15 mouse cellular contexts compared by ENCODE assay signal in genomic region chr13:23928637-23929036, GRCm38 (mm10). TPM values are rescaled to one million over a fixed set of nuclear protein-coding genes. Genes with fewer than 3 reads are reported as not detected.
A peak's percentile ranks its signal among the peaks of the same experiment; 100 is the strongest.
DNase-seq lines count a peak whose midpoint lies in the region; ATAC-seq and TF ChIP-seq lines count a peak whose summit lies in the region.
"Had no signal": no experiment of that assay in that cellular context is flagged by ENCODE, and none has a peak within 500 bp of the region (broad histone marks: within the 10 kb centered on the region; RNA-seq: fewer than 3 reads in every experiment).

No protein-coding gene starts in this region.

- peak; percentile 50 for DNase-seq in adrenal gland, adult 2 months
- DNase-seq in adrenal gland, adult 8-10 months: no peak
- peak; percentile 68 for DNase-seq in kidney, postnatal 0 days (ENCODE audit: low spot score)
- no peak for DNase-seq in kidney, adult 9 months
- no peak for DNase-seq in lung, adult 2 months
- no peak for DNase-seq in stomach, postnatal 0 days (ENCODE audit: low spot score)
- no peak for DNase-seq in retina, postnatal 1 day
- no peak for DNase-seq in ovary, adult 18-20 months (ENCODE audit: low spot score)
- DNase-seq: cerebellum, adult 9-11 months had no signal

- peak; percentile 76 for ATAC-seq in kidney, postnatal 0 days (replicated peaks; ENCODE audit: low FRiP score, low read depth)
- ATAC-seq in stomach, postnatal 0 days (ENCODE audit: low FRiP score, low TSS enrichment): peak; percentile 87

- no peak overlapping the region for H3K9ac ChIP-seq in kidney, postnatal 0 days (ENCODE audit: low read depth, low read length)
- H3K9ac ChIP-seq in stomach, postnatal 0 days (ENCODE audit: low read length): no peak overlapping the region

- H3K4me2 ChIP-seq in kidney, postnatal 0 days (ENCODE audit: low read length): peak overlapping the region; percentile 11
- no peak overlapping the region for H3K4me2 ChIP-seq in stomach, postnatal 0 days (replicated peaks; ENCODE audit: low read depth)

- TF ChIP-seq EP300 in stomach, postnatal 0 days (optimal IDR thresholded peaks at IDR 0.05): no peak

- no peaks in the 10 kb centered on the region for H3K9me3 ChIP-seq in kidney, postnatal 0 days (replicated peaks; ENCODE audit: low read length)
- H3K9me3 ChIP-seq in stomach, postnatal 0 days (ENCODE audit: control insufficient read depth, low read length): no peaks in the 10 kb centered on the region

- WGBS in kidney, postnatal 0 days: 25% methylated on average over 3 of the region's 3 CpGs
- WGBS in lung, adult 2 months: 25% methylated on average over 3 of the region's 3 CpGs
- WGBS in stomach, postnatal 0 days: 33% methylated on average over 3 of the region's 3 CpGs

- TF ChIP-seq POLR2A in lung, adult 2 months (IDR thresholded peaks at IDR 0.05; ENCODE audit: borderline replicate concordance, extremely low read depth, low read depth, low read length): no peak

- H3K4me3 ChIP-seq in kidney, postnatal 0 days (replicated peaks; ENCODE audit: low read depth, low read length): no peak overlapping the region
- H3K4me3 ChIP-seq in lung, adult 2 months (replicated peaks; ENCODE audit: extremely low read depth, low read depth, low read length): peak overlapping the region; percentile 25
- H3K4me3 ChIP-seq in stomach, postnatal 0 days (ENCODE audit: low read depth, low read length): 0 out of 2 replicates have a peak overlapping the region, but pooled peaks have one; percentile 1
- H3K4me3 ChIP-seq: layer of hippocampus, adult 2 months; megakaryocyte, embryonic 14.5 days; myocyte had no signal

- H3K27ac ChIP-seq in kidney, postnatal 0 days: no peak overlapping the region
- H3K27ac ChIP-seq in stomach, postnatal 0 days (replicated peaks): 0 out of 2 replicates have a peak overlapping the region, but pooled peaks have one; percentile 35
- H3K27ac ChIP-seq: layer of hippocampus, adult 2 months had no signal

- no peaks in the 10 kb centered on the region for H3K27me3 ChIP-seq in kidney, postnatal 0 days (ENCODE audit: insufficient read depth, low read length)
- H3K27me3 ChIP-seq in stomach, postnatal 0 days (ENCODE audit: control insufficient read depth, insufficient read depth, low read length): no peaks in the 10 kb centered on the region
- H3K27me3 ChIP-seq: megakaryocyte, embryonic 14.5 days had no signal

- H3K4me1 ChIP-seq in kidney, postnatal 0 days (replicated peaks; ENCODE audit: insufficient read depth, low read length): no peaks in the 10 kb centered on the region
- no peaks in the 10 kb centered on the region for H3K4me1 ChIP-seq in lung, adult 2 months (ENCODE audit: control insufficient read depth, insufficient read depth, low read length)
- 0 out of 2 replicates have a peak, but pooled peaks cover 2% of the 10 kb centered on the region for H3K4me1 ChIP-seq in stomach, postnatal 0 days (replicated peaks; ENCODE audit: control insufficient read depth, insufficient read depth)

- H3K36me3 ChIP-seq in kidney, postnatal 0 days (ENCODE audit: insufficient read depth, low read length): no peaks in the 10 kb centered on the region
- H3K36me3 ChIP-seq in stomach, postnatal 0 days (ENCODE audit: control insufficient read depth, insufficient read depth, low read length): no peaks in the 10 kb centered on the region

- no peak for TF ChIP-seq CTCF in kidney, postnatal 0 days (IDR thresholded peaks at IDR 0.05; ENCODE audit: low read depth)
- TF ChIP-seq CTCF in lung, adult 2 months (IDR thresholded peaks at IDR 0.05; ENCODE audit: insufficient read depth, low read length): no peak
- 0 out of 2 replicates have a peak, but pooled peaks have one; percentile 12 for TF ChIP-seq CTCF in stomach, postnatal 0 days (IDR thresholded peaks at IDR 0.05; ENCODE audit: low read depth)

RNA-seq across cellular contexts. Expression of gene Hist1h2ba, which starts 5.3 kb away (rescaled TPM):
- total RNA-seq in adrenal gland, adult 2 months (2021): not detected
- not detected in 2 replicates for polyA plus RNA-seq in adrenal gland, adult 2 months (2012; rRNA removed)
- total RNA-seq in adrenal gland, adult 8-10 months (2022): not detected
- polyA plus RNA-seq in kidney, postnatal 0 days (2015; fragmentation: Nextera tagmentation; extraction: Ambion mirVana): not detected in 2 replicates
- not detected in 2 replicates for polyA plus RNA-seq in lung, adult 2 months (2012; rRNA removed)
- not detected in 2 replicates for polyA plus RNA-seq in stomach, postnatal 0 days (2015; fragmentation: Nextera tagmentation; extraction: Ambion mirVana)
- total RNA-seq: heart, adult 18-20 months; layer of hippocampus, adult 2 months; left cerebral cortex, postnatal 36 days had no signal
- polyA plus RNA-seq: frontal cortex, adult 2 months; myocyte had no signal

RNA-seq across cellular contexts. Expression of gene Hist1h2aa, which starts 5.6 kb away (rescaled TPM):
- not detected for total RNA-seq in adrenal gland, adult 2 months (2021)
- not detected in 2 replicates for polyA plus RNA-seq in adrenal gland, adult 2 months (2012; rRNA removed)
- not detected for total RNA-seq in adrenal gland, adult 8-10 months (2022)
- not detected in 2 replicates for polyA plus RNA-seq in kidney, postnatal 0 days (2015; fragmentation: Nextera tagmentation; extraction: Ambion mirVana)
- polyA plus RNA-seq in lung, adult 2 months (2012; rRNA removed): not detected in 2 replicates
- not detected in 2 replicates for polyA plus RNA-seq in stomach, postnatal 0 days (2015; fragmentation: Nextera tagmentation; extraction: Ambion mirVana)
- total RNA-seq: heart, adult 18-20 months; layer of hippocampus, adult 2 months; left cerebral cortex, postnatal 36 days had no signal
- polyA plus RNA-seq: frontal cortex, adult 2 months; myocyte had no signal

RNA-seq across cellular contexts. Expression of gene Slc17a4, which starts 13.8 kb away (rescaled TPM):
- under 1 TPM; 0.14 to 0.43 TPM for total RNA-seq in adrenal gland, adult 2 months (2021)
- polyA plus RNA-seq in adrenal gland, adult 2 months (2012; rRNA removed): 0.08 and 0.15 TPM in 2 replicates
- total RNA-seq in adrenal gland, adult 8-10 months (2022): under 1 TPM in 3 of 4 experiments, not detected in 1; 0.13 to 0.38 (median 0.15) TPM
- polyA plus RNA-seq in kidney, postnatal 0 days (2015; fragmentation: Nextera tagmentation; extraction: Ambion mirVana): 3.6 and 4.3 TPM in 2 replicates
- polyA plus RNA-seq in lung, adult 2 months (2012; rRNA removed): 0.07 TPM in 1 of 2 replicates, not detected in the other
- 0.07 and 0.21 TPM in 2 replicates for polyA plus RNA-seq in stomach, postnatal 0 days (2015; fragmentation: Nextera tagmentation; extraction: Ambion mirVana)
- total RNA-seq: heart, adult 18-20 months; layer of hippocampus, adult 2 months; left cerebral cortex, postnatal 36 days had no signal
- polyA plus RNA-seq: frontal cortex, adult 2 months had no signal

Comparison
In these comparisons a context has a peak if more than half of its experiments do, and no peak if none do; other contexts are left out.
1. DNase-seq: peak in adrenal gland, adult 2 months (single experiment) and kidney, postnatal 0 days (single experiment); none in adrenal gland, adult 8-10 months (single experiment), kidney, adult 9 months (single experiment), lung, adult 2 months (single experiment), stomach, postnatal 0 days (single experiment), retina, postnatal 1 day (single experiment) and ovary, adult 18-20 months (single experiment).